Mouse (Mus musculus): ENCODE data around the gene Esrrg.

GRCm38 (mm10) chr1:187836876-187837275 lies 228.3 kb downstream of the Esrrg start:
- TF ChIP-seq CTCF (IDR thresholded peaks at IDR 0.05; ENCODE audit: borderline replicate concordance, insufficient read depth, low read length) (no peak), POLR2A (IDR thresholded peaks at IDR 0.05; ENCODE audit: low read depth, low read length) (no peak)

Measured in embryonic fibroblast, embryonic 13.5 days (primary cell).